Mouse (Mus musculus) C2C12 (cell line): Measurements from ENCODE around the gene Fgd2.

Experiments
- CTCF ChIP-seq: IDR thresholded peaks from one replicate; pipeline ENCODE4 v1.5.1; 2011; ENCODE audit not compliant: control insufficient read depth, insufficient read depth, insufficient read length
- MAX ChIP-seq: IDR thresholded peaks from one replicate; pipeline ENCODE4 v1.6.1; 2011; ENCODE audit warnings: mild to moderate bottlenecking, control low read depth

DNA sequence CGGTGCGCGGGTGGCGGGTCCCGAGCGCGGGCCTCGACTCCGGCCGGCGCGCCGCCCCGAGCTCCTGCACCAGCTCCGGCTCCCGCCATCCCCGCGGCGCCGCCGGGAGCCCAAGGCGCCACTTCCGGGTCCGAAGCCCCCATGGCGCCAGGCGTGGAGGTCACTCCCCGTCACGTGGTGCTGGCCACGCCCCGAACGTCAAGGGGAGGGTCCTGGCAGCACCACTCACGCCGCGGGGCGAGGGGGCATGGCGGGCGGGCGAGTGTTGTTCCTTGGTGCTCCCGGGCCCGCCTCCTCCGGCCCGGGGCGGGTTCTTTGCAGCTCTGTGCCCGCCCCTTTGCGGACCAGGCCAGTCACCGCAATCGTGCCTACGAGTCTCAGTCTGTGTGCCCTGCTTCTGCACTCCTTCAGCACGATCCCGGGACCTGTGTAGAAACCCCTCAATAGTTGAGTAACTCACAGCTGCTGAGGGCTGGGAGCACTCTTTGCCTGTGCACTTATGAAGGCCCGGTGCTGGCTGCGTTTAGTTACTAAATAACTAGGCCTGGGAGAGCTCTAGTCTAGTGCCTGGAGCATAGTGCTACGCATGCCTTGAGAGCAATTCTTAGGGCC is 13.0 kb upstream of the Fgd2 start, which contains the start of gene Mtch1:
- TF ChIP-seq CTCF: no peak
- TF ChIP-seq MAX: peak; percentile 74
